Comparison of ENCODE assay signal across 14 mouse cellular contexts in genomic region chr1:170728524-170728923, GRCm38 (mm10).
DNase-seq lines count a peak whose midpoint lies in the region; ATAC-seq and TF ChIP-seq lines count a peak whose summit lies in the region.
"Had no signal": no experiment of that assay in that cellular context is flagged by ENCODE, and none has a peak within 500 bp of the region (broad histone marks: within the 10 kb centered on the region; RNA-seq: fewer than 3 reads in every experiment).

No protein-coding gene starts in this region.

- H3K9me3 ChIP-seq in hindbrain, embryonic 13.5 days: no peaks in the 10 kb centered on the region
- no peaks in the 10 kb centered on the region for H3K9me3 ChIP-seq in hindbrain, embryonic 12.5 days (replicated peaks)
- no peaks in the 10 kb centered on the region for H3K9me3 ChIP-seq in CH12.LX (replicated peaks; ENCODE audit: low read length)
- H3K9me3 ChIP-seq in forebrain, embryonic 10.5 days: no peaks in the 10 kb centered on the region
- H3K9me3 ChIP-seq: embryonic facial prominence, embryonic 13.5 days; midbrain, embryonic 13.5 days had no signal

- DNase-seq in layer of hippocampus, adult 9-11 months: peak; percentile 73
- no peak for DNase-seq in layer of hippocampus, postnatal 10 days (ENCODE audit: low spot score in 2 of 2)
- no peak for DNase-seq in CH12.LX (ENCODE audit: extremely low read depth)
- peak; percentile 8 for DNase-seq in cerebellum, adult 9-11 months
- DNase-seq in forebrain, embryonic 10.5 days (ENCODE audit: extremely low spot score, low spot score): no peak
- no peak for DNase-seq in thymus, adult 2 months
- DNase-seq: adrenal gland, postnatal 25 days; heart, postnatal 14 days had no signal

- H3K36me3 ChIP-seq in hindbrain, embryonic 13.5 days: no peaks in the 10 kb centered on the region
- H3K36me3 ChIP-seq in hindbrain, embryonic 12.5 days: no peaks in the 10 kb centered on the region
- peaks cover 20 to 47% of the 10 kb centered on the region in 2 experiments for H3K36me3 ChIP-seq in CH12.LX (replicated peaks in 1 of 2; ENCODE audit: control insufficient read depth in 1 of 2, insufficient read depth in 1 of 2, low read length in 1 of 2)
- H3K36me3 ChIP-seq in forebrain, embryonic 10.5 days (replicated peaks): no peaks in the 10 kb centered on the region
- no peaks in the 10 kb centered on the region for H3K36me3 ChIP-seq in thymus, adult 2 months (ENCODE audit: control insufficient read depth, insufficient read depth, low read length)
- H3K36me3 ChIP-seq: embryonic facial prominence, embryonic 13.5 days; midbrain, embryonic 13.5 days had no signal

- no peak for TF ChIP-seq RAD21 in CH12.LX (IDR thresholded peaks at IDR 0.05; ENCODE audit: low read depth, low read length)

- peaks cover 10% of the 10 kb centered on the region for H3K79me2 ChIP-seq in CH12.LX (replicated peaks; ENCODE audit: control insufficient read depth, extremely low read depth, insufficient read depth, poor library complexity, severe bottlenecking)

- TF ChIP-seq EP300 in CH12.LX (IDR thresholded peaks at IDR 0.05; ENCODE audit: low read length): 0 out of 2 replicates have a peak, but pooled peaks have one; percentile 9

- no peaks in the 10 kb centered on the region for H3K27me3 ChIP-seq in hindbrain, embryonic 13.5 days
- no peaks in the 10 kb centered on the region for H3K27me3 ChIP-seq in hindbrain, embryonic 12.5 days
- H3K27me3 ChIP-seq in CH12.LX (replicated peaks): no peaks in the 10 kb centered on the region
- no peaks in the 10 kb centered on the region for H3K27me3 ChIP-seq in forebrain, embryonic 10.5 days (ENCODE audit: poor library complexity, severe bottlenecking)
- no peaks in the 10 kb centered on the region for H3K27me3 ChIP-seq in thymus, adult 2 months (ENCODE audit: control insufficient read depth, insufficient read depth, low read length)
- H3K27me3 ChIP-seq: embryonic facial prominence, embryonic 13.5 days; midbrain, embryonic 13.5 days had no signal

- no peak; the same call in 1 of the 2 replicates for TF ChIP-seq POLR2A in CH12.LX (IDR thresholded peaks at IDR 0.05; ENCODE audit: low read depth, low read length)
- TF ChIP-seq POLR2A in thymus, adult 2 months (IDR thresholded peaks at IDR 0.05; ENCODE audit: control insufficient read depth, extremely low read depth, insufficient read depth, low read length, poor library complexity): no peak

- H3K27ac ChIP-seq in hindbrain, embryonic 13.5 days: 0 out of 2 replicates have a peak overlapping the region, but pooled peaks have one; percentile 27
- H3K27ac ChIP-seq in hindbrain, embryonic 12.5 days: no peak overlapping the region
- peak overlapping the region; percentile 59 for H3K27ac ChIP-seq in CH12.LX (ENCODE audit: insufficient read depth, low read depth)
- no peak overlapping the region for H3K27ac ChIP-seq in forebrain, embryonic 10.5 days
- H3K27ac ChIP-seq in thymus, adult 2 months (ENCODE audit: control insufficient read depth, insufficient read depth, low read length): no peak overlapping the region
- H3K27ac ChIP-seq: embryonic facial prominence, embryonic 13.5 days; liver, embryonic 14.5 days; midbrain, embryonic 13.5 days had no signal

- no peak overlapping the region for H3K4me3 ChIP-seq in hindbrain, embryonic 13.5 days
- H3K4me3 ChIP-seq in hindbrain, embryonic 12.5 days: no peak overlapping the region
- H3K4me3 ChIP-seq in CH12.LX (replicated peaks in 1 of 3; ENCODE audit: low read depth in 2 of 3, low read length in 2 of 3, poor library complexity in 1 of 3): no peak overlapping the region
- H3K4me3 ChIP-seq in forebrain, embryonic 10.5 days: no peak overlapping the region
- H3K4me3 ChIP-seq in thymus, adult 2 months (ENCODE audit: control insufficient read depth, insufficient read depth, low read length): no peak overlapping the region
- H3K4me3 ChIP-seq: embryonic facial prominence, embryonic 13.5 days; midbrain, embryonic 13.5 days had no signal

- TF ChIP-seq CTCF in CH12.LX (conservative IDR thresholded peaks at IDR 0.05 in 1 of 2, IDR thresholded peaks at IDR 0.05 in 1 of 2; ENCODE audit: low read depth in 2 of 2, low read length in 2 of 2): no peak
- no peak for TF ChIP-seq CTCF in thymus, adult 2 months (IDR thresholded peaks at IDR 0.05; ENCODE audit: borderline replicate concordance, control insufficient read depth, extremely low read depth, insufficient read depth, low read length, poor library complexity)

- in situ Hi-C loops in CH12.LX (cut with MboI; ENCODE audit: low pct_ligation_motif_present, low pct_unique_long_range_greater_than_20kb, low sequenced_read_pairs): no loop called here

- H3K4me1 ChIP-seq in hindbrain, embryonic 13.5 days (replicated peaks): 0 out of 2 replicates have a peak, but pooled peaks cover 3% of the 10 kb centered on the region
- H3K4me1 ChIP-seq in hindbrain, embryonic 12.5 days: no peaks in the 10 kb centered on the region
- H3K4me1 ChIP-seq in CH12.LX (ENCODE audit: control insufficient read depth in 1 of 2, insufficient read depth in 2 of 2): peaks cover 20 to 82% of the 10 kb centered on the region in 2 experiments
- no peaks in the 10 kb centered on the region for H3K4me1 ChIP-seq in forebrain, embryonic 10.5 days
- H3K4me1 ChIP-seq in thymus, adult 2 months (replicated peaks; ENCODE audit: control insufficient read depth, insufficient read depth, low read length): no peaks in the 10 kb centered on the region
- H3K4me1 ChIP-seq: embryonic facial prominence, embryonic 13.5 days; midbrain, embryonic 13.5 days had no signal

- peak overlapping the region; percentile 19; the same call in 1 of the 2 replicates for H3K9ac ChIP-seq in hindbrain, embryonic 13.5 days
- no peak overlapping the region for H3K9ac ChIP-seq in hindbrain, embryonic 12.5 days
- 0 out of 2 replicates have a peak overlapping the region, but pooled peaks have one; percentile 5 for H3K9ac ChIP-seq in CH12.LX (ENCODE audit: insufficient read depth, low read depth)
- H3K9ac ChIP-seq: embryonic facial prominence, embryonic 13.5 days; liver, embryonic 14.5 days; midbrain, embryonic 13.5 days had no signal

- no peak overlapping the region for H3K4me2 ChIP-seq in hindbrain, embryonic 13.5 days
- no peak overlapping the region for H3K4me2 ChIP-seq in hindbrain, embryonic 12.5 days (replicated peaks)
- peak overlapping the region; percentile 23 for H3K4me2 ChIP-seq in CH12.LX (ENCODE audit: insufficient read depth, low read depth, poor library complexity, severe bottlenecking)
- H3K4me2 ChIP-seq: embryonic facial prominence, embryonic 13.5 days; midbrain, embryonic 13.5 days had no signal

- no peak for ATAC-seq in hindbrain, embryonic 13.5 days (ENCODE audit: low FRiP score)
- no peak for ATAC-seq in hindbrain, embryonic 12.5 days (ENCODE audit: low FRiP score)
- ATAC-seq: forebrain, embryonic 14.5 days; midbrain, embryonic 13.5 days had no signal

- 77% methylated on average over 6 of the region's 6 CpGs for WGBS in hindbrain, embryonic 13.5 days
- WGBS in hindbrain, embryonic 12.5 days: 79% methylated on average over 6 of the region's 6 CpGs
- 85% methylated on average over 6 of the region's 6 CpGs for WGBS in forebrain, embryonic 10.5 days
- WGBS in thymus, adult 2 months: 87% methylated on average over 6 of the region's 6 CpGs

- dilution Hi-C loops in CH12.LX (cut with MboI; ENCODE audit: extremely low pct_ligation_motif_present, extremely low pct_unique_long_range_greater_than_20kb, low sequenced_read_pairs): no loop called here

TF ChIP-seq in CH12.LX, 34 proteins besides CTCF, POLR2A, EP300 and RAD21:
- TF ChIP-seq CHD1 (IDR thresholded peaks at IDR 0.05; ENCODE audit: low read depth, low read length) (0 out of 2 replicates have a peak, but pooled peaks have one; percentile 55), TBP (conservative IDR thresholded peaks at IDR 0.05; ENCODE audit: low read depth, low read length) (no peak)

Comparison
In these comparisons a context has a peak if more than half of its experiments do, and no peak if none do; other contexts are left out.
1. H3K27ac ChIP-seq: peak in hindbrain, embryonic 13.5 days (single experiment) and CH12.LX (single experiment); none in hindbrain, embryonic 12.5 days (single experiment), forebrain, embryonic 10.5 days (single experiment) and thymus, adult 2 months (single experiment).
2. DNase-seq: peak in layer of hippocampus, adult 9-11 months (single experiment) and cerebellum, adult 9-11 months (single experiment); none in layer of hippocampus, postnatal 10 days (0 of 2), CH12.LX (single experiment), forebrain, embryonic 10.5 days (single experiment) and thymus, adult 2 months (single experiment).